Mouse (Mus musculus) right cerebral cortex, postnatal 10 days (tissue): ENCODE measurements at regions not wholly inside any gene's neighbourhood (a gene's known extent, or its start where the extent isn't known, plus 50 kb on each side); places are given as distances from the start of the nearest gene placed in this dataset.

ENCODE experiments used
- DNase-seq, 2 experiments: peaks; one replicate each; pipeline ENCODE4 v3.0.0; 2021; ENCODE audit warnings: low spot score in 2 of 2

- peak in 1 of 2 experiments; percentile 35 for DNase-seq
Measured at GRCm38 (mm10) chr11:112839721-112840494, 57.9 kb downstream of the Sox9 start.

GRCm38 (mm10) chr11:112840495-112840828 lies 58.4 kb downstream of the Sox9 start:
- no peak for DNase-seq

GRCm38 (mm10) chr11:112844258-112844901 lies 62.4 kb downstream of the Sox9 start:
- no peak for DNase-seq

GRCm38 (mm10) chr11:112847146-112847545 lies 65.1 kb downstream of the Sox9 start:
- no peak for DNase-seq

GRCm38 (mm10) chr11:112847851-112848250 lies 65.8 kb downstream of the Sox9 start:
- no peak for DNase-seq

- no peak for DNase-seq
Measured at GRCm38 (mm10) chr11:112849974-112850373, 68.0 kb downstream of the Sox9 start.

GRCm38 (mm10) chr11:112850532-112851272 lies 68.7 kb downstream of the Sox9 start:
- DNase-seq, result no peak

- DNase-seq, result no peak
Measured at GRCm38 (mm10) chr11:112851321-112851720, 69.3 kb downstream of the Sox9 start.

- DNase-seq, result no peak
Measured at GRCm38 (mm10) chr11:112855975-112856374, 74.0 kb downstream of the Sox9 start.

GRCm38 (mm10) chr11:112859309-112859708 lies 77.3 kb downstream of the Sox9 start:
- no peak for DNase-seq

- DNase-seq, result peak; percentile 35 to 41
Measured at GRCm38 (mm10) chr11:112860797-112861196, 78.8 kb downstream of the Sox9 start.

GRCm38 (mm10) chr11:112861233-112861632 lies 79.2 kb downstream of the Sox9 start:
- no peak for DNase-seq

GRCm38 (mm10) chr11:112865836-112866235 lies 83.8 kb downstream of the Sox9 start:
- no peak for DNase-seq

- DNase-seq, result no peak
Measured at GRCm38 (mm10) chr11:112869571-112869970, 87.5 kb downstream of the Sox9 start.

GRCm38 (mm10) chr11:112870201-112871035 lies 88.4 kb downstream of the Sox9 start:
- DNase-seq, result peak; percentile 42 to 49

- DNase-seq, result no peak
Measured at GRCm38 (mm10) chr11:112872677-112873367, 90.8 kb downstream of the Sox9 start.

GRCm38 (mm10) chr11:112874239-112874638 lies 92.2 kb downstream of the Sox9 start:
- no peak for DNase-seq

- no peak for DNase-seq
Measured at GRCm38 (mm10) chr11:112876226-112876625, 94.2 kb downstream of the Sox9 start.

- DNase-seq, result no peak
Measured at GRCm38 (mm10) chr11:112878436-112878835, 96.4 kb downstream of the Sox9 start.

GRCm38 (mm10) chr11:112880736-112881135 lies 98.7 kb downstream of the Sox9 start:
- DNase-seq, result no peak

GRCm38 (mm10) chr11:112885336-112885940 lies 103.4 kb downstream of the Sox9 start:
- no peak for DNase-seq
